Mouse (Mus musculus) neural tube, embryonic 13.5 days (tissue): ENCODE measurements around the gene Zfp605. TPM values are rescaled to one million over a fixed set of nuclear protein-coding genes. Genes with fewer than 3 reads are reported as not detected.
"Not testable (repeated sequence)": the region's sequence is repeated elsewhere in the genome, so short reads cannot be mapped to it uniquely, and the experiment has no call there.

Experiments
- ATAC-seq: fragments of 200-750 bp; cut with Nextera tagmentation; 2 replicates; pipeline ENCODE4 v1.8.0; 2017; ENCODE audit warnings: low read depth, mild to moderate bottlenecking, moderate TSS enrichment, moderate library complexity
- H3K27ac ChIP-seq: fragments of 300-500 bp; sonication (generic); replicated peaks from 2 replicates; pipeline ENCODE4 v1.5.1; 2015; ENCODE audit warnings: moderate library complexity, mild to moderate bottlenecking, inconsistent platforms
- H3K27me3 ChIP-seq: fragments of 300-500 bp; sonication (generic); 2 replicates; pipeline ENCODE4 v1.6.1; 2015; ENCODE audit warnings: mild to moderate bottlenecking, inconsistent platforms
- H3K36me3 ChIP-seq: fragments of 300-500 bp; sonication (generic); 2 replicates; pipeline ENCODE4 v1.6.1; 2015; ENCODE audit warnings: mild to moderate bottlenecking, inconsistent platforms
- H3K4me1 ChIP-seq: fragments of 300-500 bp; sonication (generic); replicated peaks from 2 replicates; pipeline ENCODE4 v1.6.1; 2015; ENCODE audit warnings: inconsistent platforms
- H3K4me2 ChIP-seq: fragments of 300-500 bp; sonication (generic); 2 replicates; pipeline ENCODE4 v1.6.1; 2015; ENCODE audit warnings: inconsistent platforms, mild to moderate bottlenecking, moderate library complexity
- H3K4me3 ChIP-seq: fragments of 300-500 bp; sonication (generic); 2 replicates; pipeline ENCODE4 v1.5.1; 2015; ENCODE audit warnings: mild to moderate bottlenecking, inconsistent platforms
- H3K9ac ChIP-seq: fragments of 300-500 bp; sonication (generic); 2 replicates; pipeline ENCODE4 v1.6.1; 2015; ENCODE audit warnings: moderate library complexity, mild to moderate bottlenecking, inconsistent platforms
- H3K9me3 ChIP-seq: fragments of 300-500 bp; sonication (generic); 2 replicates; pipeline ENCODE4 v1.6.1; 2016; ENCODE audit warnings: inconsistent platforms
- WGBS: fragments of 180-500 bp; shearing (Covaris S2); methylation state at CpG from one replicate; pipeline ENCODE4 v1.1.7; 2015; 5-methylcytosine and 5-hydroxymethylcytosine counted together
- polyA plus RNA-seq: library from polyadenylated mRNA; unstranded; fragments of >200 nt; fragmentation: Nextera tagmentation; extraction: Ambion mirVana; gene quantifications from 2 replicates; pipeline ENCODE4 v1.2.1, GENCODE M21; 2015

Zfp605 gene
- 11.8 and 12.5 TPM in 2 replicates for polyA plus RNA-seq

GRCm38 (mm10) chr5:110109991-110110441 is at the start of gene Zfp605:
Gene Zfp605, plus strand, starts transcription at chr5:110110092.
- Histone ChIP-seq H3K27me3 (no peaks in the 10 kb centered on the region), H3K36me3 (peaks cover 47% of the 10 kb centered on the region), H3K9ac (peak within 1 kb of the TSS; percentile 80), H3K4me1 (peaks cover 25% of the 10 kb centered on the region), H3K27ac (peak within 1 kb of the TSS; percentile 92), H3K9me3 (no peaks in the 10 kb centered on the region), H3K4me3 (peak within 1 kb of the TSS; percentile 64), H3K4me2 (peak within 1 kb of the TSS; percentile 74)
- under 1% methylated on average over 12 of the region's 12 CpGs for WGBS
- ATAC-seq, result peak; percentile 54

- not testable (repeated sequence) for H3K27ac ChIP-seq, H3K9ac ChIP-seq, H3K4me2 ChIP-seq, H3K36me3 ChIP-seq, H3K4me1 ChIP-seq, H3K27me3 ChIP-seq, ATAC-seq, H3K4me3 ChIP-seq
- H3K9me3 ChIP-seq, result peaks cover 29% of the 10 kb centered on the region
- no CpG with 5 or more reads among the region's 2 CpGs for WGBS
Observed at GRCm38 (mm10) chr5:110072413-110072812, 37.5 kb upstream of the Zfp605 start, which contains the start of gene Gm17655. Gene Gm17655, minus strand, starts transcription at chr5:110072513.

- H3K4me2 ChIP-seq, result no peak overlapping the region
- peaks cover 29% of the 10 kb centered on the region for H3K9me3 ChIP-seq
- H3K9ac ChIP-seq, result no peak overlapping the region
- H3K4me3 ChIP-seq, result no peak overlapping the region
- no peaks in the 10 kb centered on the region for H3K27me3 ChIP-seq
- H3K36me3 ChIP-seq, result peaks cover 12% of the 10 kb centered on the region; the same call in 1 of the 2 replicates
- no peak for ATAC-seq
- H3K27ac ChIP-seq, result no peak overlapping the region
- WGBS, result 85% methylated on average over 4 of the region's 4 CpGs
- no peaks in the 10 kb centered on the region for H3K4me1 ChIP-seq
Observed at GRCm38 (mm10) chr5:110082961-110083360, 26.9 kb upstream of the Zfp605 start.

- H3K27ac ChIP-seq, result no peak overlapping the region
- no peaks in the 10 kb centered on the region for H3K36me3 ChIP-seq
- no peaks in the 10 kb centered on the region for H3K27me3 ChIP-seq
- ATAC-seq, result no peak
- peaks cover 7% of the 10 kb centered on the region for H3K9me3 ChIP-seq
- no peak overlapping the region for H3K4me2 ChIP-seq
- H3K9ac ChIP-seq, result no peak overlapping the region
- 37% methylated on average over 14 of the region's 14 CpGs for WGBS
- no peak overlapping the region for H3K4me3 ChIP-seq
- no peaks in the 10 kb centered on the region for H3K4me1 ChIP-seq
Observed at GRCm38 (mm10) chr5:110086161-110086866, 23.6 kb upstream of the Zfp605 start.

- H3K4me1 ChIP-seq, result peaks cover 8% of the 10 kb centered on the region
- no peak overlapping the region for H3K4me3 ChIP-seq
- no peaks in the 10 kb centered on the region for H3K36me3 ChIP-seq
- no peaks in the 10 kb centered on the region for H3K27me3 ChIP-seq
- 77% methylated on average over 2 of the region's 2 CpGs for WGBS
- no peak overlapping the region for H3K27ac ChIP-seq
- no peak for ATAC-seq
- no peak overlapping the region for H3K9ac ChIP-seq
- H3K4me2 ChIP-seq, result no peak overlapping the region
- no peaks in the 10 kb centered on the region for H3K9me3 ChIP-seq
Observed at GRCm38 (mm10) chr5:110091546-110091945, 18.3 kb upstream of the Zfp605 start.

GRCm38 (mm10) chr5:110094030-110094846 is 15.7 kb upstream of the Zfp605 start, which contains the start of gene Gm35315:
Gene Gm35315, minus strand, starts transcription at chr5:110094420.
- H3K9me3 ChIP-seq, result no peaks in the 10 kb centered on the region
- H3K4me1 ChIP-seq, result peaks cover 8% of the 10 kb centered on the region
- peak within 1 kb of the TSS; percentile 55 for H3K27ac ChIP-seq
- H3K4me3 ChIP-seq, result peak within 1 kb of the TSS; percentile 41
- peak within 1 kb of the TSS; percentile 75 for H3K9ac ChIP-seq
- peak within 1 kb of the TSS; percentile 61 for H3K4me2 ChIP-seq
- H3K36me3 ChIP-seq, result no peaks in the 10 kb centered on the region
- ATAC-seq, result peak; percentile 95
- 1% methylated on average over 25 of the region's 25 CpGs for WGBS
- no peaks in the 10 kb centered on the region for H3K27me3 ChIP-seq

GRCm38 (mm10) chr5:110094847-110095213 is 15.1 kb upstream of the Zfp605 start:
- peak overlapping the region; percentile 41 for H3K4me3 ChIP-seq
- ATAC-seq, result peak; percentile 41
- H3K9ac ChIP-seq, result peak overlapping the region; percentile 75
- H3K27me3 ChIP-seq, result no peaks in the 10 kb centered on the region
- 7% methylated on average over 4 of the region's 4 CpGs for WGBS
- no peaks in the 10 kb centered on the region for H3K36me3 ChIP-seq
- H3K4me2 ChIP-seq, result peak overlapping the region; percentile 61
- peak overlapping the region; percentile 2; the same call in 1 of the 2 replicates for H3K27ac ChIP-seq
- peaks cover 8% of the 10 kb centered on the region for H3K4me1 ChIP-seq
- H3K9me3 ChIP-seq, result no peaks in the 10 kb centered on the region

- Histone ChIP-seq H3K9me3 (no peaks in the 10 kb centered on the region), H3K27me3 (no peaks in the 10 kb centered on the region), H3K4me3 (no peak overlapping the region), H3K4me2 (no peak overlapping the region), H3K9ac (no peak overlapping the region), H3K27ac (no peak overlapping the region), H3K4me1 (peaks cover 32% of the 10 kb centered on the region), H3K36me3 (peaks cover 16% of the 10 kb centered on the region)
- ATAC-seq, result no peak
- WGBS, result 12% methylated on average over 1 of the region's 1 CpGs
Observed at GRCm38 (mm10) chr5:110098991-110099477, 10.9 kb upstream of the Zfp605 start.

GRCm38 (mm10) chr5:110099656-110100580 is 10.0 kb upstream of the Zfp605 start, which contains the start of gene Plcxd1:
Gene Plcxd1, plus strand, starts transcription at chr5:110099969.
- peaks cover 25% of the 10 kb centered on the region for H3K36me3 ChIP-seq
- 4% methylated on average over 25 of the region's 25 CpGs for WGBS
- peaks cover 28% of the 10 kb centered on the region for H3K4me1 ChIP-seq
- no peaks in the 10 kb centered on the region for H3K9me3 ChIP-seq
- peak within 1 kb of the TSS; percentile 35; the same call in 1 of the 2 replicates for H3K4me3 ChIP-seq
- H3K4me2 ChIP-seq, result peak within 1 kb of the TSS; percentile 63
- H3K9ac ChIP-seq, result no peak within 1 kb of the TSS
- ATAC-seq, result no peak
- no peak within 1 kb of the TSS for H3K27ac ChIP-seq
- H3K27me3 ChIP-seq, result no peaks in the 10 kb centered on the region

GRCm38 (mm10) chr5:110100921-110101631 is 8.8 kb upstream of the Zfp605 start:
- H3K9ac ChIP-seq, result peak overlapping the region; percentile 61
- peak overlapping the region; percentile 63 for H3K4me2 ChIP-seq
- no peaks in the 10 kb centered on the region for H3K9me3 ChIP-seq
- no peak overlapping the region for H3K27ac ChIP-seq
- peaks cover 36% of the 10 kb centered on the region for H3K36me3 ChIP-seq
- peak overlapping the region; percentile 35 for H3K4me3 ChIP-seq
- H3K4me1 ChIP-seq, result peaks cover 29% of the 10 kb centered on the region
- no peaks in the 10 kb centered on the region for H3K27me3 ChIP-seq
- WGBS, result 2% methylated on average over 35 of the region's 37 CpGs
- peak; percentile 40 for ATAC-seq
